Mouse (Mus musculus) ES-E14 (cell line): ENCODE data around the gene Kirrel3. TPM values are rescaled to one million over a fixed set of nuclear protein-coding genes. Genes with fewer than 3 reads are reported as not detected.

ENCODE experiments used
- DNase-seq: peaks from one replicate; pipeline ENCODE4 v3.0.0-alpha.2; 2013; ENCODE audit warnings: low read depth, low spot score
- H3K27ac ChIP-seq: 2 replicates; pipeline ENCODE4 v1.5.1; 2012; ENCODE audit warnings: low read depth, mild to moderate bottlenecking, low read length, moderate library complexity, mixed read lengths; ENCODE audit not compliant: poor library complexity, insufficient read depth, severe bottlenecking
- H3K36me3 ChIP-seq: 2 replicates; pipeline ENCODE4 v1.6.1; 2012; ENCODE audit warnings: mild to moderate bottlenecking, low read length, moderate library complexity, mixed read lengths; ENCODE audit not compliant: control insufficient read depth, poor library complexity, insufficient read depth, severe bottlenecking
- H3K4me1 ChIP-seq, 2 experiments: fragments of 150-350 bp in 1 of 2; sonication (generic) in 1 of 2; 2 replicates each; pipeline ENCODE4 v1.6.1; 2012; ENCODE audit warnings: low read length in 2 of 2, mild to moderate bottlenecking in 1 of 2, mixed read lengths in 1 of 2; ENCODE audit not compliant: control insufficient read depth in 2 of 2, insufficient read depth in 2 of 2, poor library complexity in 1 of 2
- H3K4me3 ChIP-seq, 2 experiments: fragments of 150-350 bp in 1 of 2; sonication (generic) in 1 of 2; 2 replicates each; pipeline ENCODE4 v1.5.1; 2012; ENCODE audit warnings: low read length in 2 of 2, low read depth in 1 of 2, mild to moderate bottlenecking in 1 of 2, mixed read lengths in 1 of 2; ENCODE audit not compliant: insufficient read depth in 1 of 2, poor library complexity in 1 of 2, severe bottlenecking in 1 of 2
- H3K9ac ChIP-seq: 2 replicates; pipeline ENCODE4 v1.6.1; 2012; ENCODE audit warnings: low read depth, mild to moderate bottlenecking, low read length, mixed read lengths; ENCODE audit not compliant: poor library complexity, insufficient read depth, severe bottlenecking
- H3K9me3 ChIP-seq: fragments of 150-350 bp; sonication (generic); 2 replicates; pipeline ENCODE4 v1.6.1; 2012; ENCODE audit warnings: low read depth, mild to moderate bottlenecking, low read length; ENCODE audit not compliant: control insufficient read depth, insufficient read depth
- CHD2 ChIP-seq: IDR thresholded peaks from 2 replicates; pipeline ENCODE4 v1.6.1; 2014; ENCODE audit warnings: mild to moderate bottlenecking, low read depth, low read length, inconsistent platforms
- HCFC1 ChIP-seq: IDR thresholded peaks from 2 replicates; pipeline ENCODE4 v1.6.1; 2012; ENCODE audit warnings: low read length, inconsistent platforms, borderline replicate concordance; ENCODE audit not compliant: insufficient read depth
- MAFK ChIP-seq: IDR thresholded peaks from 2 replicates; pipeline ENCODE4 v1.6.1; 2014; ENCODE audit warnings: mild to moderate bottlenecking, low read depth, low read length, inconsistent platforms; ENCODE audit not compliant: insufficient read depth
- ZC3H11A ChIP-seq: IDR thresholded peaks from 2 replicates; pipeline ENCODE4 v1.6.1; 2012; ENCODE audit warnings: low read depth, mild to moderate bottlenecking, inconsistent platforms, low read length, borderline replicate concordance
- ZNF384 ChIP-seq: IDR thresholded peaks from 2 replicates; pipeline ENCODE4 v1.6.1; 2012; ENCODE audit warnings: low read depth, low read length, inconsistent platforms
- in situ Hi-C, 2 experiments: fragments of 600-800 bp; cut with MboI; formaldehyde crosslinking; loops; one replicate each; pipeline ENCODE4 v1.15.1; 2025; ENCODE audit warnings: low sequenced_read_pairs in 2 of 2, inconsistent platforms in 1 of 2; ENCODE audit not compliant: unreplicated experiment in 2 of 2
- total RNA-seq: library from RNA; depleted of rRNA; stranded (reverse); fragments of 300-350 nt; gene quantifications from 2 replicates; pipeline ENCODE4 v1.2.3, GENCODE M21; 2012

Gene Kirrel3
- total RNA-seq, 1 experiment = 0.67 TPM

DNA sequence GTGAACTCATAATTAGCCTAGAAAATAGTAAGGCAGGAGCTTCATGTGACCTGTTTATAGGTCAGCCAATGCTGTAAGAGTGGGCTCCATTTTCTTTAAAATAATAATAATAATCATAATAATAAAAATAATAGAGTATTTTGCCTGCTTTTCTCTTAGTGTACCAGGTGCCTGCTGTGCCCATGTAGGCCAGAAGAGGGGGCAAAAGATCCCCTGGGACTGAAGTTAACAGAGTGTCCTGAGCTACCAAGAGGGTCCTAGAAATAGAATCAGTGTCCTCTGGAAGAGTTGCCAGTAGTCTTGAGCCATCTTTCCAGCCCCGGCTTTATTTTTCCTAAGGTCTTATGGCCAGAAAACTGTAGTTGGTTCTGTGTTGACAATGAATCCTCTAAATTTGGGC, 174.9 kb downstream of the Kirrel3 start:
- in situ Hi-C loops = no loop called here
- DNase-seq = no peak
- TF ChIP-seq ZNF384 (no peak), HCFC1 (no peak), CHD2 (no peak), ZC3H11A (no peak), MAFK (no peak)

DNA sequence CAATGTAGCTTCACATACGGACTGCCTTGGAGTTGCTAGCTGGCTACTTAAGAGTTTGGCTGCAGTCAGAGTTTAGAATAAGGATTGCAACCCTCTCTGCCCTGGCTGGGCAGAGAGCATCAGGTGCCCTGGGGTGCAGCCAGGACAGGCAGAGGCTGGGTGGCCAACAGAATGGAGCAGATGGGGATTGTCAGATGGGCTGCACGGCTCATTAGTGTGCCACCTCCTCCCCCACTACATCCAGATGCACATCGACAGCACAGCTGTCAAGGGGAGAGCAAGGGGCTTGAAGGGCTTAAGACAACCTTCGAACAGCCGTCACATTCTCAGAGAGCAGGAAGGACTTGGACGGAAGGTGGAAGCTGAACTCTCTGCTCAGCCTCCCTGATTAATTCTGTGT, 177.7 kb downstream of the Kirrel3 start:
- no peak overlapping the region for H3K4me3 ChIP-seq
- H3K9ac ChIP-seq = no peak overlapping the region
- H3K9me3 ChIP-seq = no peaks in the 10 kb centered on the region
- no peaks in the 10 kb centered on the region for H3K4me1 ChIP-seq
- in situ Hi-C loops = no loop called here
- H3K36me3 ChIP-seq = no peaks in the 10 kb centered on the region
- H3K27ac ChIP-seq = no peak overlapping the region
- TF ChIP-seq ZC3H11A (no peak), MAFK (no peak), CHD2 (no peak), ZNF384 (no peak), HCFC1 (no peak)
- DNase-seq = no peak

More for the DNA sequence above, 174.9 kb downstream of the Kirrel3 start:
- no peaks in the 10 kb centered on the region for H3K36me3 ChIP-seq
- no peak overlapping the region for H3K9ac ChIP-seq
- H3K4me3 ChIP-seq = no peak overlapping the region
- no peaks in the 10 kb centered on the region for H3K9me3 ChIP-seq
- no peak overlapping the region for H3K27ac ChIP-seq
- no peaks in the 10 kb centered on the region for H3K4me1 ChIP-seq

DNA sequence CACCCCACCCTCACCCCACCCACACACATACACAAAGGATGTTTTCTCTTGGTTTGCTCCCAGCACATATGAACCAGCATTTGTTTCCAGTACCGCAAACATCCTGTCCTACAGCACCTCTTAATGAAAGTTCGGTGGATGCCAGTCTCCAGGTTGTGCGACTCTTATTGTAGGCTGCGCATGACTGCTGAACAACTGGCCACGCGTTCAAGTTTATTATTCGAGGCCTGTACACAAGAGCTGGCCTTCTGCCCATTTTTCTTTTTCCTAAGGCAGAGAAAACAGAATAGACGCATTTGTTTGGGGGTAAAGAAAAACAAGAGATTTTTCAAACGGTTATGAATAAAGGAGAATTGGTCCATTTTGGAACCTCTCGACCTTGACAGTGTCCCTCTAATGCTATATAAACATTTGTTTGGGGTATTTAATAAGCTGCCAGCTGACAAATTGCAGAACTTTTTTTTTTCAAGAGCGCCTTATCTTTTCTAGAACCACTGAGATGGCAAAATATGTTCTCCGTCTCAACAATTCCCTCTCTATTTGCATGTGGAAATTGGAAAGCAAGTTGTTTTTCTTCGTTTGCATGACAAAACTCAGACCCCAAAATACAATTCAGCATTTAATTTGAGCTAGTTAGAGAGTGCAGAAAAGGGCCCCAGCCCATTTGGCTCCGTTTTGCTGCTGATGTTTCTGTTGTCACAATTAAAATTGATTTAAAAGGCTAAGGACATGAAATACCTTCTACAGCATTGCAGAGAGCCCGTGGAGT, 179.9 kb downstream of the Kirrel3 start:
- Histone ChIP-seq H3K4me3 (no peak overlapping the region), H3K36me3 (no peaks in the 10 kb centered on the region), H3K9me3 (no peaks in the 10 kb centered on the region), H3K9ac (no peak overlapping the region), H3K4me1 (no peaks in the 10 kb centered on the region), H3K27ac (no peak overlapping the region)
- TF ChIP-seq CHD2 (no peak), ZNF384 (no peak), HCFC1 (no peak), MAFK (no peak), ZC3H11A (no peak)
- no peak for DNase-seq
- in situ Hi-C loops = no loop called here

DNA sequence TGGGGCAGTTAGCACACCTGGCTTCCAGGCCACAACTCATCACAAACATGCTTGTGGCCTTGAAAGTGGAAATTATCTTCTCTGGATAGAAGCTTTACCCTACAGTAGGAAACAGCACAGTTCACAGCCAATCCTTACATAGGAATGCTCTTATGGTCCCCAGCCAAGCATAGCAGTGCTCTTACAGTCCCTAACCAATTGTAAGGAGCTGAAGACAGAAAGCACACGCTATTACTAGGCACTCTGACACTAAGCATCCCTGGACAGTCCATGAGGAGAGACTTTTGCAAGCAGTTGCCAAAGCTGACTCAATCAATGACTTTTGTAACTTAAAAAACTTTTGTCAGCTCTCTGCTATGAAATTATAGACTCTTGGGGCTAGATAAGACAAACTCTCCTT, 181.5 kb downstream of the Kirrel3 start:
- Histone ChIP-seq H3K4me3 (no peak overlapping the region), H3K9ac (no peak overlapping the region), H3K4me1 (no peaks in the 10 kb centered on the region), H3K27ac (no peak overlapping the region), H3K36me3 (no peaks in the 10 kb centered on the region), H3K9me3 (no peaks in the 10 kb centered on the region)
- in situ Hi-C loops = no loop called here
- no peak for DNase-seq
- TF ChIP-seq CHD2 = no peak
- TF ChIP-seq MAFK = no peak
- no peak for TF ChIP-seq ZNF384
- TF ChIP-seq HCFC1 = no peak
- no peak for TF ChIP-seq ZC3H11A
